Mouse (Mus musculus): ENCODE results near the gene Celsr1. TPM values are rescaled to one million over a fixed set of nuclear protein-coding genes. Genes with fewer than 3 reads are reported as not detected.
"Not testable (repeated sequence)": the region's sequence is repeated elsewhere in the genome, so short reads cannot be mapped to it uniquely, and the experiment has no call there.

The Celsr1 gene
- polyA plus RNA-seq, 1 experiment from 2014 or later, result 3.5 TPM

- Histone ChIP-seq H3K36me3 (ENCODE audit: control insufficient read depth, insufficient read depth, low read length) (peaks cover 66% of the 10 kb centered on the region), H3K27me3 (ENCODE audit: control insufficient read depth, insufficient read depth, low read length) (no peaks in the 10 kb centered on the region), H3K4me1 (ENCODE audit: control insufficient read depth, insufficient read depth, low read length) (no peaks in the 10 kb centered on the region), H3K9ac (replicated peaks; ENCODE audit: low read length) (no peak overlapping the region), H3K27ac (replicated peaks; ENCODE audit: low read depth, low read length) (no peak overlapping the region), H3K4me2 (ENCODE audit: low read length) (no peak overlapping the region), H3K9me3 (ENCODE audit: control insufficient read depth, low read length) (no peaks in the 10 kb centered on the region), H3K4me3 (replicated peaks; ENCODE audit: low read depth, low read length) (no peak overlapping the region)
- ATAC-seq (ENCODE audit: low FRiP score, low TSS enrichment) (no peak), DNase-seq (no peak)
- 89% methylated on average over 5 of the region's 5 CpGs for WGBS
These were observed 148.0 kb downstream of the Celsr1 start for GRCm38 (mm10) chr15:85885606-85886005.

DNA sequence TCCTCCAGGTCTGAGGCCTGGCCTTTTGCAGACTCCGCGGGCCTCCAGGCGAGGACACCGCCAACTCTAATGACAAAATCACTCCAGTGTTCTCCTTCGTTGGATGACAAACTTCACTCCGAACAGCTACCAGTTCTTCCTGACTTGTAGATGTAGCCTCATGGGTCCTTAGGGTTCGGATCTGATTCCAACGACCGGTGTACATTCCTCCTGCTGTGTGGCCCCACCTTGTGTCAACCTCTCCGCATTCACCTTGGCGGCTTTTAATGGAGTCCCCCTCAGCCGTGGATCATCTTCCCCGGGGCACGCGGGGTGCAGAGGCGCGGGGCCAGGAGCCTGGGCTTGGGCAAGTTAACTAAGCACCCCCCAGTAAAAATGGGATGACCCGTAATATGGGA, 154.1 kb downstream of the Celsr1 start:
- ATAC-seq (ENCODE audit: low FRiP score, low TSS enrichment), result peak; percentile 22; the same call in 1 of the 2 replicates
- under 1% methylated on average over 18 of the region's 18 CpGs for WGBS
- H3K4me3 ChIP-seq (replicated peaks; ENCODE audit: low read depth, low read length), result peak overlapping the region; percentile 55
- peak overlapping the region; percentile 68 for H3K9ac ChIP-seq (replicated peaks; ENCODE audit: low read length)
- DNase-seq, result no peak
- peak overlapping the region; percentile 97 for H3K4me2 ChIP-seq (ENCODE audit: low read length)
- H3K9me3 ChIP-seq (ENCODE audit: control insufficient read depth, low read length), result no peaks in the 10 kb centered on the region
- peaks cover 11% of the 10 kb centered on the region for H3K4me1 ChIP-seq (ENCODE audit: control insufficient read depth, insufficient read depth, low read length)
- peak overlapping the region; percentile 90 for H3K27ac ChIP-seq (replicated peaks; ENCODE audit: low read depth, low read length)
- peaks cover 31% of the 10 kb centered on the region for H3K36me3 ChIP-seq (ENCODE audit: control insufficient read depth, insufficient read depth, low read length)
- no peaks in the 10 kb centered on the region for H3K27me3 ChIP-seq (ENCODE audit: control insufficient read depth, insufficient read depth, low read length)

DNA sequence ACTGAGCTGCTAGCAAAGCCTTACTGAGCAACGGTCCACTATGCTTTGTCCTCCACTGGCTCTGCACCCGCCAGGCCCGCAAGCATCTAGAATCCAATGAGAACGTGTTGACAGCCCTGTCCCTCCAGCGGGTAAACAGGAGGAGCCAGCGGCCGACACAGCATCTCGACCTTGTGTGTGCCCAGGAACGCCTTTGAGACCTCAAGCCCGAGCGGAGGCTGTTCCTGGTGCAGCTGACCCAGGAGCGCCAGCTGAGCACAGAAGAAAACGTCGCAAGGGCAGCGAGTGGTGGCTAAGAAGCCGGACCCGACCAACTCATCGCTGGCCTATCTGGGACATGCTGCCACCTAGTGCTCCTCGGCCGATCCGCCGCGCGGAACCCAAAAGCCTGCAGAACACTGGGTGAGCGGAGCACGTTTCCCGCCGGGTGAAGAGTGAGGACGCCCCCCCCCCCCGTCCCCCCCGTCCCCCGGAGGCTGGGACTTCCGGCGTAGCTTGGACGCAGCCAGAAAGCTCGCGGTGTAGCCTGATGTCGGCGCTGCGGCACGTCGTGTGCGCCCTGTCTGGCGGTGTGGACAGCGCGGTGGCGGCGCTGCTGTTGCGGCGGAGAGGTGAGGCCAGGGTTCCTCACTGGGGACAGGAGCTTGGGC, 154.6 kb downstream of the Celsr1 start, which contains the start of gene Trmu:
Trmu (plus strand) TSS at position 465 of the 650 bp plus-strand sequence.
- peak within 1 kb of the TSS; percentile 90 for H3K27ac ChIP-seq (replicated peaks; ENCODE audit: low read depth, low read length)
- H3K4me1 ChIP-seq (ENCODE audit: control insufficient read depth, insufficient read depth, low read length), result peaks cover 11% of the 10 kb centered on the region
- H3K4me3 ChIP-seq (replicated peaks; ENCODE audit: low read depth, low read length), result peak within 1 kb of the TSS; percentile 55
- peak; percentile 96 for DNase-seq
- 1% methylated on average over 50 of the region's 50 CpGs for WGBS
- H3K9ac ChIP-seq (replicated peaks; ENCODE audit: low read length), result peak within 1 kb of the TSS; percentile 68
- peak within 1 kb of the TSS; percentile 97 for H3K4me2 ChIP-seq (ENCODE audit: low read length)
- H3K36me3 ChIP-seq (ENCODE audit: control insufficient read depth, insufficient read depth, low read length), result peaks cover 26% of the 10 kb centered on the region
- ATAC-seq (ENCODE audit: low FRiP score, low TSS enrichment), result peak; percentile 94
- H3K9me3 ChIP-seq (ENCODE audit: control insufficient read depth, low read length), result no peaks in the 10 kb centered on the region
- no peaks in the 10 kb centered on the region for H3K27me3 ChIP-seq (ENCODE audit: control insufficient read depth, insufficient read depth, low read length)

- Histone ChIP-seq H3K4me1 (ENCODE audit: control insufficient read depth, insufficient read depth, low read length) (peaks cover 11% of the 10 kb centered on the region), H3K36me3 (ENCODE audit: control insufficient read depth, insufficient read depth, low read length) (peaks cover 14% of the 10 kb centered on the region; the same call in 1 of the 2 replicates), H3K4me3 (replicated peaks; ENCODE audit: low read depth, low read length) (no peak overlapping the region), H3K9ac (replicated peaks; ENCODE audit: low read length) (no peak overlapping the region), H3K4me2 (ENCODE audit: low read length) (no peak overlapping the region), H3K9me3 (ENCODE audit: control insufficient read depth, low read length) (no peaks in the 10 kb centered on the region), H3K27me3 (ENCODE audit: control insufficient read depth, insufficient read depth, low read length) (no peaks in the 10 kb centered on the region), H3K27ac (replicated peaks; ENCODE audit: low read depth, low read length) (no peak overlapping the region)
- 94% methylated on average over 7 of the region's 7 CpGs for WGBS
- ATAC-seq (ENCODE audit: low FRiP score, low TSS enrichment) (no peak), DNase-seq (no peak)
These were observed 156.2 kb downstream of the Celsr1 start for GRCm38 (mm10) chr15:85877336-85877735.

- no peak overlapping the region for H3K4me3 ChIP-seq (replicated peaks; ENCODE audit: low read depth, low read length)
- ATAC-seq (ENCODE audit: low FRiP score, low TSS enrichment), result no peak
These were observed 165.9 kb downstream of the Celsr1 start for GRCm38 (mm10) chr15:85867696-85868095.

GRCm38 (mm10) chr15:85865913-85866312, 167.7 kb downstream of the Celsr1 start:
- not testable (repeated sequence) for H3K4me2 ChIP-seq (ENCODE audit: low read length); DNase-seq; H3K4me3 ChIP-seq (replicated peaks; ENCODE audit: low read depth, low read length); H3K4me1 ChIP-seq (ENCODE audit: control insufficient read depth, insufficient read depth, low read length); H3K27me3 ChIP-seq (ENCODE audit: control insufficient read depth, insufficient read depth, low read length); ATAC-seq (ENCODE audit: low FRiP score, low TSS enrichment); H3K9me3 ChIP-seq (ENCODE audit: control insufficient read depth, low read length); H3K9ac ChIP-seq (replicated peaks; ENCODE audit: low read length); H3K27ac ChIP-seq (replicated peaks; ENCODE audit: low read depth, low read length)
- 89% methylated on average over 7 of the region's 7 CpGs for WGBS
- H3K36me3 ChIP-seq (ENCODE audit: control insufficient read depth, insufficient read depth, low read length), result peaks cover 20% of the 10 kb centered on the region; the same call in 1 of the 2 replicates

More at GRCm38 (mm10) chr15:85867696-85868095, 165.9 kb downstream of the Celsr1 start:
- DNase-seq, result peak; percentile 83
- Histone ChIP-seq H3K36me3 (ENCODE audit: control insufficient read depth, insufficient read depth, low read length) (peaks cover 26% of the 10 kb centered on the region), H3K4me2 (ENCODE audit: low read length) (no peak overlapping the region), H3K9ac (replicated peaks; ENCODE audit: low read length) (no peak overlapping the region), H3K4me1 (ENCODE audit: control insufficient read depth, insufficient read depth, low read length) (no peaks in the 10 kb centered on the region), H3K27me3 (ENCODE audit: control insufficient read depth, insufficient read depth, low read length) (no peaks in the 10 kb centered on the region), H3K27ac (replicated peaks; ENCODE audit: low read depth, low read length) (no peak overlapping the region), H3K9me3 (ENCODE audit: control insufficient read depth, low read length) (no peaks in the 10 kb centered on the region)
- 49% methylated on average over 6 of the region's 6 CpGs for WGBS

DNA sequence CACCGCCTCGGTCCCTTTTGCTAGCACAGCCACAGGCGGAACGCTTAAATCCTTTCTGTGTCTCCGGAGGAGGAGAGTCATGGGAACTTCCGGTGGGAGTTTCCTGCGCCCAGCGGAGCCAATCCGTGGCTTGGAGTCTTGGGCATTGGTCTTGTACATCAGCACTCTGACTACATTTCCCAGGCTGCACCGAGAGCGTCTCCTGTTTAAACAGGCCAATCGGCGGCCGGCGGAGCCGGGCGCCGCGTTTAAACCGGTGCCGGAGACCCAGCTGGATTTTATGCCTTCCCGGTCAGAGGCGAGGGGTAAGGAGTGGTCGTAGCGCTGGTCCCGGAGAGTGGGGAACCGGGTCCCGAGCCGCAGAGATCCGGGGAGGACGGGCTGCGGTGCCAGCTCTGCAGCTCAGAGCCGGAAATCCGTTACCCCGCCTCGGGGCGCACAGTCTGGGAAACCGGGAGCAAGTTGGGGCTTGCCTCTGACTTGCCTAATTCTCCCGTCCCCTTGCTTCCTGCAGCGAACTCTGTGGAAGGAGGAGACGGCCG, 174.0 kb downstream of the Celsr1 start, which contains the start of gene Gtse1:
Gtse1 (plus strand) TSS at position 256 of the 542 bp plus-strand sequence.
- Histone ChIP-seq H3K27me3 (ENCODE audit: control insufficient read depth, insufficient read depth, low read length) (no peaks in the 10 kb centered on the region), H3K9me3 (ENCODE audit: control insufficient read depth, low read length) (no peaks in the 10 kb centered on the region), H3K36me3 (ENCODE audit: control insufficient read depth, insufficient read depth, low read length) (0 out of 2 replicates have a peak, but pooled peaks cover 3% of the 10 kb centered on the region), H3K27ac (replicated peaks; ENCODE audit: low read depth, low read length) (peak within 1 kb of the TSS; percentile 80), H3K4me1 (ENCODE audit: control insufficient read depth, insufficient read depth, low read length) (peaks cover 17% of the 10 kb centered on the region), H3K9ac (replicated peaks; ENCODE audit: low read length) (peak within 1 kb of the TSS; percentile 88), H3K4me3 (replicated peaks; ENCODE audit: low read depth, low read length) (peak within 1 kb of the TSS; percentile 47), H3K4me2 (ENCODE audit: low read length) (peak within 1 kb of the TSS; percentile 91)
- DNase-seq (peak; percentile 98), ATAC-seq (ENCODE audit: low FRiP score, low TSS enrichment) (peak; percentile 96)
- under 1% methylated on average over 42 of the region's 42 CpGs for WGBS

GRCm38 (mm10) chr15:85858980-85859489, 174.5 kb downstream of the Celsr1 start:
- H3K9me3 ChIP-seq (ENCODE audit: control insufficient read depth, low read length), result no peaks in the 10 kb centered on the region
- H3K9ac ChIP-seq (replicated peaks; ENCODE audit: low read length), result peak overlapping the region; percentile 88
- H3K36me3 ChIP-seq (ENCODE audit: control insufficient read depth, insufficient read depth, low read length), result no peaks in the 10 kb centered on the region
- H3K4me3 ChIP-seq (replicated peaks; ENCODE audit: low read depth, low read length), result peak overlapping the region; percentile 47
- peak overlapping the region; percentile 80 for H3K27ac ChIP-seq (replicated peaks; ENCODE audit: low read depth, low read length)
- peaks cover 17% of the 10 kb centered on the region for H3K4me1 ChIP-seq (ENCODE audit: control insufficient read depth, insufficient read depth, low read length)
- 10% methylated on average over 15 of the region's 15 CpGs for WGBS
- H3K4me2 ChIP-seq (ENCODE audit: low read length), result peak overlapping the region; percentile 91
- ATAC-seq (ENCODE audit: low FRiP score, low TSS enrichment), result no peak
- DNase-seq, result no peak
- no peaks in the 10 kb centered on the region for H3K27me3 ChIP-seq (ENCODE audit: control insufficient read depth, insufficient read depth, low read length)

Measured in midbrain, embryonic 14.5 days (tissue).